Mouse (Mus musculus) heart, embryonic 12.5 days (tissue): ENCODE results near the gene Enox1. TPM values are rescaled to one million over a fixed set of nuclear protein-coding genes. Genes with fewer than 3 reads are reported as not detected.

Experiments used
- ATAC-seq: fragments of 200-750 bp; cut with Nextera tagmentation; 2 replicates; pipeline ENCODE4 v1.8.0; 2017; ENCODE audit warnings: moderate TSS enrichment, moderate library complexity; ENCODE audit not compliant: insufficient number of reproducible peaks, low FRiP score
- H3K27ac ChIP-seq: fragments of 300-500 bp; sonication (generic); 2 replicates; pipeline ENCODE4 v1.5.1; 2016; ENCODE audit warnings: mild to moderate bottlenecking, moderate library complexity; ENCODE audit not compliant: poor library complexity, severe bottlenecking
- H3K27me3 ChIP-seq: fragments of 300-500 bp; sonication (generic); replicated peaks from 2 replicates; pipeline ENCODE4 v1.6.1; 2016; ENCODE audit warnings: mild to moderate bottlenecking, moderate library complexity
- H3K36me3 ChIP-seq: fragments of 300-500 bp; sonication (generic); 2 replicates; pipeline ENCODE4 v1.6.1; 2016; ENCODE audit warnings: mild to moderate bottlenecking, moderate library complexity
- H3K4me1 ChIP-seq: fragments of 300-500 bp; sonication (generic); replicated peaks from 2 replicates; pipeline ENCODE4 v1.6.1; 2016; ENCODE audit warnings: mild to moderate bottlenecking
- H3K4me2 ChIP-seq: fragments of 300-500 bp; sonication (generic); 2 replicates; pipeline ENCODE4 v1.6.1; 2016; ENCODE audit warnings: mild to moderate bottlenecking, moderate library complexity
- H3K4me3 ChIP-seq: fragments of 300-500 bp; sonication (generic); 2 replicates; pipeline ENCODE4 v1.5.1; 2016; ENCODE audit warnings: mild to moderate bottlenecking
- H3K9ac ChIP-seq: fragments of 300-500 bp; sonication (generic); 2 replicates; pipeline ENCODE4 v1.6.1; 2016; ENCODE audit warnings: mild to moderate bottlenecking, moderate library complexity
- H3K9me3 ChIP-seq: fragments of 300-500 bp; sonication (generic); replicated peaks from 2 replicates; pipeline ENCODE4 v1.6.1; 2016; ENCODE audit warnings: mild to moderate bottlenecking, moderate library complexity
- WGBS: fragments of 180-500 bp; shearing (Covaris S2); methylation state at CpG from one replicate; pipeline ENCODE4 v1.1.7; 2016; 5-methylcytosine and 5-hydroxymethylcytosine counted together
- polyA plus RNA-seq: library from polyadenylated mRNA; unstranded; fragments of >200 nt; fragmentation: Nextera tagmentation; extraction: Ambion mirVana; gene quantifications from 2 replicates; pipeline ENCODE4 v1.2.1, GENCODE M21; 2016

Enox1 gene
- polyA plus RNA-seq, 1 experiment from 2014 or later, result 4.5 TPM

DNA sequence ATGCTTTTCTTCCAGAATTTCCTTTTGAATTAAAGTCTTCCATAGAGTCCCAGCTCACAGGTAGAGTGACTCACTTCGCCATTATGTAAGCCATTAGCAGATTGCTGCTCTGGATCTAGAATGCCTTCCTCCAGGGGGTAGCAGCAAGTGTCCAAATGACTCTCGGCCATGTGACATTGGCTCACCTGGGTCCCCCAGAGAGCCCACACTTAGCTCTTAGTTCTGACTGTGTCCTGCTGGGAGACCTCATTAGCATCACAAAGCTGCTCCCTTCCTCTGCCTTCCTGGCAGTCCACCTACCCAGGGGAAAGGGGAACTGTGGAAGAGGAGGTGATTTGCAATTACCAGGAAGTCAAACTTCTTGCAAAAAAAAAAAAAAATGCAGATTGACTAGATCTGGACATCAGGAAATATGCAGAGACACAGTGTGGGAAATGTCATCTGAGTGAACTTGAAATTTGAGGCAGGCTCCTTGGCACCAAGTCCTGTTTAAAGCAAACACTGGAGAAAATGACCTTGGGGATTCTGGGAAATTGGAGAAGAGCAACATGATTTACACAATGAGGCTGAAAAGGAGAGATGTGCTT, 94.2 kb downstream of the Enox1 start:
- Histone ChIP-seq H3K4me3 (no peak overlapping the region), H3K27ac (no peak overlapping the region), H3K9ac (no peak overlapping the region), H3K4me2 (no peak overlapping the region), H3K36me3 (no peaks in the 10 kb centered on the region), H3K4me1 (no peaks in the 10 kb centered on the region), H3K27me3 (no peaks in the 10 kb centered on the region), H3K9me3 (no peaks in the 10 kb centered on the region; the same call in 1 of the 2 replicates)
- ATAC-seq, result no peak
- WGBS, result 59% methylated on average over 2 of the region's 2 CpGs

DNA sequence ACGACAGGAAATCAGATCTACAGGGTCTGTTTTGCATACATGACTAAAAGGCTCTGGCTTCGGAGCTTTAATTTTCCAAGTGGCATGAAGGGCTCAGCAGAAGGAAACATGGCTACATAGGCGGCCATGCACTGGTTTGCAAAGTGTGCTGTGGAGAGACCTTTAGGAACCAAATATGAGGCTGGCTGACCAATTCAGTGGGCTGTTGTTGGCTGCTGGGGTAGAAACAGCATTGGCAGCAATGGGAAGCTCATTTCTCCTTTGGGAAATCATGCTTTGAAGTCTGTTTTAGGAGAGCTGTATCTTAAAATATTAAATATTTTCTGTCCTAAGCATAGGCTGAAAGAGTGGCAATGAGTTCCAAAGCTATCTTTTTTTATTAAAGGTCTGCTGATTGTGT, 98.6 kb downstream of the Enox1 start:
- WGBS, result 54% methylated on average over 3 of the region's 3 CpGs
- Histone ChIP-seq H3K4me1 (no peaks in the 10 kb centered on the region), H3K36me3 (no peaks in the 10 kb centered on the region), H3K27ac (no peak overlapping the region), H3K4me3 (no peak overlapping the region), H3K4me2 (no peak overlapping the region), H3K27me3 (no peaks in the 10 kb centered on the region), H3K9ac (no peak overlapping the region), H3K9me3 (no peaks in the 10 kb centered on the region)
- no peak for ATAC-seq

DNA sequence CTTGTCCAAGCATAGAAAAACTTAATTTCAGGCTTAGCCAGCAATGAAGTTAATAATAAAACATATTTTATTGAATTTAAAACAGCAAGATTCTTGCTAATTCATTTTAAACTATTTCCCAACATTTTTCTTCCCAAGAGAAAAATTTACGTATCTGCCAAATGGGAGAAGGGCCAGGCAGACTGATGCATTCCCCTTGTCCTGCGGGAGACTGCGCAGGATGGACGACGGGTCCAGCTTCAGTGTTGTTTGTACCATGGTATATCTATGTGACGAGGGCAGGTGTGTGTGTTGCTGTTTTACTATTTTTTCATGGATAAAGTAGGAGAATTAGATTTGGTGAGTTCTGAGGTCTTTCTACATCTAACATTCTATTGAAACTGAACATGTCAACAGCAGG, 99.1 kb downstream of the Enox1 start:
- no peaks in the 10 kb centered on the region for H3K27me3 ChIP-seq
- ATAC-seq, result no peak
- H3K9ac ChIP-seq, result no peak overlapping the region

DNA sequence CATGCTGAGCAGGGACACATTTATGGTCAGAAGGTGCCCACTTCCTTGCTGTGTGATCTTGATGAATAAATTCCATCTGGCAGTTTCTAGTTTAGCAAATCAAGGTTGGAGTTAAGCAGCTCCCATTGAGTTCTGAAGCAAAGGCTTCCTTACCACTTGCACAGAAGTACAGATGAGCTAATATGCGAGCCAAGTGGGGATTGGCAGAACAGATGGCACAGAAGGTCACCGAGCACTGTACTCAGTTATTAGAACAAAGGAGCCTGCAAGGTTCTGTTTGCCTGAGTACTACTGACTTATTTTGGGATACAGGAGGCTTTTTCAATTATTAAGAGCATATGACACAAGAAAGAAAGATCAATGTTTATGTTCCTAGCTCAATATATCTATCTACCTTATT, 100.4 kb downstream of the Enox1 start:
- 77% methylated on average over 2 of the region's 2 CpGs for WGBS
- ATAC-seq, result no peak
- H3K9me3 ChIP-seq, result no peaks in the 10 kb centered on the region

More for the DNA sequence above, 99.1 kb downstream of the Enox1 start:
- Histone ChIP-seq H3K4me3 (no peak overlapping the region), H3K27ac (no peak overlapping the region), H3K4me2 (no peak overlapping the region), H3K36me3 (no peaks in the 10 kb centered on the region), H3K4me1 (no peaks in the 10 kb centered on the region), H3K9me3 (no peaks in the 10 kb centered on the region)
- WGBS, result 83% methylated on average over 6 of the region's 6 CpGs

DNA sequence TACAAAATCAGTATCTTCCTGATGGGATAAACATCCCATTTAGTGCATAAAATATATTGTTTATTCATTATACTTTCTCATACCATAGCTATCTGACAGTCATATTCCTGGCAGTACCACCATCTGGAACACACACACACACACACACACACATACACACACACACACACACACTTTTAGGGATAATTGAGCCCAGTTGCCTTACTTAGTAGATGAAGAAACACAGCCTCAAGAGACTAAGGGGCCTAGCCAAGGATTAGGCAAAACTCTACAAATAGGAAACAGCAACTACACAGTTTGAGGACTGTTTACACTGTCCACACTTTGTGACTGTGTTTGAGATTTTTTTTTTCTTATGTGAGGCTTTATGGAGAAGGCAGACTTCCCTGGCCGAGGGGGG, 100.9 kb downstream of the Enox1 start:
- Histone ChIP-seq H3K9me3 (no peaks in the 10 kb centered on the region), H3K36me3 (no peaks in the 10 kb centered on the region), H3K9ac (no peak overlapping the region), H3K27me3 (no peaks in the 10 kb centered on the region), H3K27ac (no peak overlapping the region), H3K4me1 (no peaks in the 10 kb centered on the region), H3K4me3 (no peak overlapping the region), H3K4me2 (no peak overlapping the region)
- ATAC-seq, result no peak
- 72% methylated on average over 1 of the region's 1 CpGs for WGBS

More for the DNA sequence above, 100.4 kb downstream of the Enox1 start:
- no peaks in the 10 kb centered on the region for H3K27me3 ChIP-seq
- H3K9ac ChIP-seq, result no peak overlapping the region
- no peak overlapping the region for H3K4me3 ChIP-seq
- no peaks in the 10 kb centered on the region for H3K36me3 ChIP-seq
- H3K27ac ChIP-seq, result no peak overlapping the region
- H3K4me1 ChIP-seq, result no peaks in the 10 kb centered on the region
- no peak overlapping the region for H3K4me2 ChIP-seq

DNA sequence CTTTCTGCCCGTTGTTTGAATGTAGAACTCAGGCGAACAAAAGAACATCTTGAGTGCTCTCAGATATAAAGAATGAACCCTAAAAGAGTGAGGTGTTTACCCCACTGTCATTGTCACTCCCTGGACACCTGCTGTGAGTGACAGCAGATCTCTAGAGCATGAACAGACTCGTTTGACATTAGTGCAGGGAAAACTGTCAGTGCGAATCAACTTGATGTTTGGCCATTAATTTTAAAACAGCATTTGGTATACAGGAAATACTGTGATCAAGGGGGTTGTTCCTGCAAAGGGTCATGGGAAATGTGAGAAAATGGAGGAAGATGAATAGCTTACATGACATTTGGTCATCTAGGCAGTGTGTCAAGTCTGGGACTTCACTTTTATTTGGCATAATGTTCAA, 101.6 kb downstream of the Enox1 start:
- Histone ChIP-seq H3K36me3 (no peaks in the 10 kb centered on the region), H3K4me1 (no peaks in the 10 kb centered on the region), H3K9me3 (no peaks in the 10 kb centered on the region), H3K4me2 (no peak overlapping the region), H3K27ac (no peak overlapping the region), H3K27me3 (no peaks in the 10 kb centered on the region), H3K4me3 (no peak overlapping the region), H3K9ac (no peak overlapping the region)
- ATAC-seq, result no peak
- WGBS, result 56% methylated on average over 4 of the region's 4 CpGs

GRCm38 (mm10) chr14:77259686-77260085, 103.1 kb downstream of the Enox1 start:
- H3K4me3 ChIP-seq, result no peak overlapping the region
- no peak overlapping the region for H3K9ac ChIP-seq
- no peak overlapping the region for H3K27ac ChIP-seq
- 84% methylated on average over 5 of the region's 5 CpGs for WGBS
- ATAC-seq, result no peak
- no peaks in the 10 kb centered on the region for H3K27me3 ChIP-seq
- no peaks in the 10 kb centered on the region for H3K4me1 ChIP-seq
- no peak overlapping the region for H3K4me2 ChIP-seq
- H3K36me3 ChIP-seq, result no peaks in the 10 kb centered on the region
- no peaks in the 10 kb centered on the region for H3K9me3 ChIP-seq

- Histone ChIP-seq H3K36me3 (no peaks in the 10 kb centered on the region), H3K27me3 (no peaks in the 10 kb centered on the region), H3K27ac (no peak overlapping the region), H3K9me3 (no peaks in the 10 kb centered on the region), H3K9ac (no peak overlapping the region), H3K4me3 (no peak overlapping the region), H3K4me1 (no peaks in the 10 kb centered on the region), H3K4me2 (no peak overlapping the region)
- no peak for ATAC-seq
- WGBS, result 72% methylated on average over 4 of the region's 4 CpGs
Measured at GRCm38 (mm10) chr14:77260107-77260506, 103.5 kb downstream of the Enox1 start.

GRCm38 (mm10) chr14:77266805-77267771, 110.5 kb downstream of the Enox1 start:
- H3K9ac ChIP-seq, result no peak overlapping the region
- H3K4me3 ChIP-seq, result no peak overlapping the region
- H3K27ac ChIP-seq, result no peak overlapping the region
- ATAC-seq, result no peak
- no peak overlapping the region for H3K4me2 ChIP-seq
- H3K9me3 ChIP-seq, result no peaks in the 10 kb centered on the region
- no peaks in the 10 kb centered on the region for H3K36me3 ChIP-seq
- no peaks in the 10 kb centered on the region for H3K4me1 ChIP-seq
- WGBS, result 67% methylated on average over 17 of the region's 17 CpGs
- H3K27me3 ChIP-seq, result no peaks in the 10 kb centered on the region

DNA sequence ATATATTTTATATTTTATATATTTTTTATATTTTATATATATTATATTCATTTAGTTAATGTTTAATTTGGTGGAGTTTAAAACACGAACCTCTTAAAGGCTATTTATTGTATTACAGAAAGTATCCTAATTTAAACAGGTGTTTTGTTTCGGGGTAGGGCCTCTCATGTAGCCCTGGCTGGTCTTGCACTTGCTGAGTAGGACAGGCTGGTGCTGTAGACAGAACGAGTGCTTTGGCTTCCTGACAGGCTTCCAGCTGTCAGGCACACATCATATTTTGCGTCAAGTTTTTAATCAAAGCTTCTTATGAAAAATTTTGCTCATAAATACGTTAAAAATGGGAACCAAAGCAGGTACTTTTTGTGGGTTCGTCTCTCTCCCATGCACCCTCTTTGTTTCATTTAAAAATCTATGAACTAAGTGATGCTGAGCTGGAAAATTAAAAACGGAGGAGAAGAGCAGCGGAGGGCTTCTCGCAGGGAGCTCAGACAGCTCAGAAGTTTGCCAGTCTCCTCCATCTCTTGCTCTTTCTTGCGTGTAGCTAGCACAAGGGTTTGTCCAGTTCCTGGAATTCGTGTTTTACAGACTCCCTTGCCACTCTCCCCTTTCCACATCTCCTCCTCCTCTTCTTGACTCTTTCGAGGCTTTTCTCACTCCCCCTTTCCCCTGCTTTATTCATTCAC, 115.8 kb downstream of the Enox1 start:
- Histone ChIP-seq H3K4me1 (no peaks in the 10 kb centered on the region), H3K4me3 (no peak overlapping the region), H3K27ac (no peak overlapping the region), H3K4me2 (no peak overlapping the region), H3K9me3 (no peaks in the 10 kb centered on the region), H3K36me3 (no peaks in the 10 kb centered on the region), H3K27me3 (no peaks in the 10 kb centered on the region), H3K9ac (no peak overlapping the region)
- ATAC-seq, result no peak
- WGBS, result 63% methylated on average over 12 of the region's 12 CpGs

- no peaks in the 10 kb centered on the region for H3K36me3 ChIP-seq
- no peak overlapping the region for H3K9ac ChIP-seq
- no peak overlapping the region for H3K27ac ChIP-seq
- H3K27me3 ChIP-seq, result no peaks in the 10 kb centered on the region
- H3K9me3 ChIP-seq, result no peaks in the 10 kb centered on the region
- H3K4me3 ChIP-seq, result no peak overlapping the region
- no peak for ATAC-seq
- no peak overlapping the region for H3K4me2 ChIP-seq
- 65% methylated on average over 13 of the region's 13 CpGs for WGBS
- H3K4me1 ChIP-seq, result no peaks in the 10 kb centered on the region
Measured at GRCm38 (mm10) chr14:77272931-77273446, 116.4 kb downstream of the Enox1 start.
